Mouse (Mus musculus) hindbrain, embryonic 11.5 days (tissue): ENCODE measurements around the gene Rps6kc1. TPM values are rescaled to one million over a fixed set of nuclear protein-coding genes. Genes with fewer than 3 reads are reported as not detected.
A peak's percentile ranks its signal among the peaks of the same experiment; 100 is the strongest.

Experiments
- ATAC-seq: fragments of 200-750 bp; cut with Nextera tagmentation; 2 replicates; pipeline ENCODE4 v1.8.0; 2017; ENCODE audit warnings: mild to moderate bottlenecking, moderate TSS enrichment, moderate library complexity; ENCODE audit not compliant: low FRiP score
- DNase-seq: peaks from one replicate; pipeline ENCODE4 v3.0.0-alpha.2; 2015; ENCODE audit warnings: low spot score
- H3K27ac ChIP-seq: fragments of 300-500 bp; sonication (generic); 2 replicates; pipeline ENCODE4 v1.5.1; 2014; ENCODE audit warnings: mild to moderate bottlenecking, low read depth, low read length
- H3K27me3 ChIP-seq: fragments of 300-500 bp; sonication (generic); 2 replicates; pipeline ENCODE4 v1.6.1; 2014; ENCODE audit warnings: mild to moderate bottlenecking, low read length, moderate library complexity, mixed read lengths; ENCODE audit not compliant: control insufficient read depth, insufficient read depth
- H3K36me3 ChIP-seq: fragments of 300-500 bp; sonication (generic); 2 replicates; pipeline ENCODE4 v1.6.1; 2014; ENCODE audit warnings: mild to moderate bottlenecking, low read length, moderate library complexity, mixed read lengths; ENCODE audit not compliant: control insufficient read depth, insufficient read depth
- H3K4me1 ChIP-seq: fragments of 300-500 bp; sonication (generic); replicated peaks from 2 replicates; pipeline ENCODE4 v1.6.1; 2014; ENCODE audit warnings: low read length, mixed read lengths; ENCODE audit not compliant: control insufficient read depth, insufficient read depth
- H3K4me2 ChIP-seq: fragments of 300-500 bp; sonication (generic); replicated peaks from 2 replicates; pipeline ENCODE4 v1.6.1; 2014; ENCODE audit warnings: mild to moderate bottlenecking, low read depth, low read length
- H3K4me3 ChIP-seq: fragments of 300-500 bp; sonication (generic); 2 replicates; pipeline ENCODE4 v1.5.1; 2014; ENCODE audit warnings: low read depth, low read length
- H3K9ac ChIP-seq: fragments of 300-500 bp; sonication (generic); 2 replicates; pipeline ENCODE4 v1.6.1; 2014; ENCODE audit warnings: low read depth, low read length
- H3K9me3 ChIP-seq: fragments of 300-500 bp; sonication (generic); 2 replicates; pipeline ENCODE4 v1.6.1; 2016; ENCODE audit warnings: low read length; ENCODE audit not compliant: control insufficient read depth
- WGBS: fragments of 180-500 bp; shearing (Covaris S2); extraction: QIAGEN DNeasy Blood & Tissue Kit; methylation state at CpG from one replicate; pipeline ENCODE4 v1.1.7; 2014; 5-methylcytosine and 5-hydroxymethylcytosine counted together
- polyA plus RNA-seq: library from polyadenylated mRNA; unstranded; fragments of >200 nt; fragmentation: Nextera tagmentation; extraction: Ambion mirVana; gene quantifications from 2 replicates; pipeline ENCODE4 v1.2.1, GENCODE M21; 2014

Rps6kc1 gene
- polyA plus RNA-seq, 1 experiment from 2014 or later: 19.0 TPM

GRCm38 (mm10) chr1:190912623-190913022, 1.1 kb upstream of the Rps6kc1 start:
- no peaks in the 10 kb centered on the region for H3K9me3 ChIP-seq
- no peaks in the 10 kb centered on the region for H3K36me3 ChIP-seq
- no peak overlapping the region for H3K27ac ChIP-seq
- 61% methylated on average over 1 of the region's 1 CpGs for WGBS
- ATAC-seq (no peak), DNase-seq (peak; percentile 3)
- no peaks in the 10 kb centered on the region for H3K27me3 ChIP-seq
- no peak overlapping the region for H3K4me2 ChIP-seq
- H3K4me3 ChIP-seq: no peak overlapping the region
- H3K4me1 ChIP-seq: no peaks in the 10 kb centered on the region
- H3K9ac ChIP-seq: no peak overlapping the region

- 84% methylated on average over 6 of the region's 6 CpGs for WGBS
- DNase-seq (no peak), ATAC-seq (no peak)
- Histone ChIP-seq H3K9ac (peak overlapping the region; percentile 76), H3K4me2 (peak overlapping the region; percentile 89), H3K27me3 (no peaks in the 10 kb centered on the region), H3K36me3 (no peaks in the 10 kb centered on the region), H3K9me3 (no peaks in the 10 kb centered on the region), H3K4me1 (no peaks in the 10 kb centered on the region), H3K27ac (no peak overlapping the region), H3K4me3 (peak overlapping the region; percentile 88)
These were observed 734 bp downstream of the Rps6kc1 start for GRCm38 (mm10) chr1:190910836-190911235.

GRCm38 (mm10) chr1:190904714-190905113, 6.9 kb downstream of the Rps6kc1 start:
- DNase-seq: no peak
- no peaks in the 10 kb centered on the region for H3K9me3 ChIP-seq
- H3K4me2 ChIP-seq: no peak overlapping the region
- H3K36me3 ChIP-seq: 0 out of 2 replicates have a peak, but pooled peaks cover 3% of the 10 kb centered on the region
- no peaks in the 10 kb centered on the region for H3K27me3 ChIP-seq
- ATAC-seq: no peak
- H3K9ac ChIP-seq: no peak overlapping the region
- WGBS: 95% methylated on average over 16 of the region's 16 CpGs
- no peak overlapping the region for H3K4me3 ChIP-seq
- no peaks in the 10 kb centered on the region for H3K4me1 ChIP-seq
- no peak overlapping the region for H3K27ac ChIP-seq

GRCm38 (mm10) chr1:190904136-190904535, 7.4 kb downstream of the Rps6kc1 start:
- H3K4me3 ChIP-seq: no peak overlapping the region
- H3K9me3 ChIP-seq: no peaks in the 10 kb centered on the region
- no peaks in the 10 kb centered on the region for H3K4me1 ChIP-seq
- H3K27me3 ChIP-seq: no peaks in the 10 kb centered on the region
- no peak overlapping the region for H3K27ac ChIP-seq
- no peak overlapping the region for H3K4me2 ChIP-seq
- DNase-seq (no peak), ATAC-seq (no peak)
- 87% methylated on average over 3 of the region's 3 CpGs for WGBS
- H3K36me3 ChIP-seq: 0 out of 2 replicates have a peak, but pooled peaks cover 3% of the 10 kb centered on the region
- H3K9ac ChIP-seq: no peak overlapping the region

- no peak overlapping the region for H3K4me2 ChIP-seq
- no peaks in the 10 kb centered on the region for H3K4me1 ChIP-seq
- no peaks in the 10 kb centered on the region for H3K9me3 ChIP-seq
- DNase-seq (no peak), ATAC-seq (no peak)
- 73% methylated on average over 2 of the region's 2 CpGs for WGBS
- no peaks in the 10 kb centered on the region for H3K27me3 ChIP-seq
- no peak overlapping the region for H3K27ac ChIP-seq
- H3K9ac ChIP-seq: no peak overlapping the region
- no peak overlapping the region for H3K4me3 ChIP-seq
- H3K36me3 ChIP-seq: 0 out of 2 replicates have a peak, but pooled peaks cover 3% of the 10 kb centered on the region
These were observed 10.5 kb downstream of the Rps6kc1 start for GRCm38 (mm10) chr1:190901082-190901481.

GRCm38 (mm10) chr1:190898899-190899575, 12.5 kb downstream of the Rps6kc1 start:
- no peak overlapping the region for H3K4me3 ChIP-seq
- DNase-seq (no peak), ATAC-seq (no peak)
- no peaks in the 10 kb centered on the region for H3K9me3 ChIP-seq
- no peaks in the 10 kb centered on the region for H3K27me3 ChIP-seq
- no peaks in the 10 kb centered on the region for H3K4me1 ChIP-seq
- H3K9ac ChIP-seq: no peak overlapping the region
- 86% methylated on average over 9 of the region's 9 CpGs for WGBS
- no peak overlapping the region for H3K27ac ChIP-seq
- 0 out of 2 replicates have a peak, but pooled peaks cover 3% of the 10 kb centered on the region for H3K36me3 ChIP-seq
- no peak overlapping the region for H3K4me2 ChIP-seq

- H3K4me1 ChIP-seq: no peaks in the 10 kb centered on the region
- no peak overlapping the region for H3K4me3 ChIP-seq
- no peaks in the 10 kb centered on the region for H3K36me3 ChIP-seq
- ATAC-seq: no peak
- H3K27me3 ChIP-seq: no peaks in the 10 kb centered on the region
- no peak overlapping the region for H3K9ac ChIP-seq
- no peak overlapping the region for H3K4me2 ChIP-seq
- H3K9me3 ChIP-seq: no peaks in the 10 kb centered on the region
- 93% methylated on average over 3 of the region's 3 CpGs for WGBS
- no peak overlapping the region for H3K27ac ChIP-seq
- DNase-seq: no peak
These were observed 13.4 kb downstream of the Rps6kc1 start for GRCm38 (mm10) chr1:190898186-190898585.

- WGBS: 87% methylated on average over 6 of the region's 6 CpGs
- Histone ChIP-seq H3K4me1 (no peaks in the 10 kb centered on the region), H3K27ac (no peak overlapping the region), H3K27me3 (no peaks in the 10 kb centered on the region), H3K4me3 (no peak overlapping the region), H3K9me3 (no peaks in the 10 kb centered on the region), H3K4me2 (no peak overlapping the region), H3K9ac (no peak overlapping the region), H3K36me3 (no peaks in the 10 kb centered on the region)
- ATAC-seq: no peak
- no peak for DNase-seq
These were observed 17.9 kb downstream of the Rps6kc1 start for GRCm38 (mm10) chr1:190893559-190894167.

- DNase-seq: no peak
- 89% methylated on average over 16 of the region's 16 CpGs for WGBS
These were observed 22.9 kb downstream of the Rps6kc1 start for GRCm38 (mm10) chr1:190888646-190889045.

More at GRCm38 (mm10) chr1:190888646-190889045, 22.9 kb downstream of the Rps6kc1 start:
- no peak for ATAC-seq
- H3K9me3 ChIP-seq: no peaks in the 10 kb centered on the region
- H3K27me3 ChIP-seq: no peaks in the 10 kb centered on the region
- H3K9ac ChIP-seq: no peak overlapping the region
- no peak overlapping the region for H3K27ac ChIP-seq
- no peak overlapping the region for H3K4me2 ChIP-seq
- H3K36me3 ChIP-seq: no peaks in the 10 kb centered on the region
- H3K4me3 ChIP-seq: no peak overlapping the region
- no peaks in the 10 kb centered on the region for H3K4me1 ChIP-seq
